Mouse (Mus musculus) CH12.LX (cell line): ENCODE measurements around the gene Ccdc88a.

ENCODE experiments used
- CHD2 ChIP-seq: IDR thresholded peaks from 2 replicates; pipeline ENCODE4 v1.6.1; 2011; ENCODE audit warnings: low read length, improper control_type of control experiment
- CTCF ChIP-seq, 2 experiments: IDR thresholded peaks in 1 of 2; conservative IDR thresholded peaks in 1 of 2; 2 replicates each; pipeline ENCODE4 v1.5.1; 2011 to 2012; ENCODE audit warnings: low read depth in 2 of 2, low read length in 2 of 2, improper control_type of control experiment in 1 of 2, inconsistent platforms in 1 of 2, mild to moderate bottlenecking in 1 of 2, moderate library complexity in 1 of 2
- E2F4 ChIP-seq: IDR thresholded peaks from 2 replicates; pipeline ENCODE4 v1.6.1; 2011; ENCODE audit warnings: low read depth, low read length, improper control_type of control experiment; ENCODE audit not compliant: insufficient replicate concordance
- EP300 ChIP-seq: IDR thresholded peaks from 2 replicates; pipeline ENCODE4 v1.6.1; 2011; ENCODE audit warnings: low read length, improper control_type of control experiment
- IRF4 ChIP-seq: IDR thresholded peaks from 2 replicates; pipeline ENCODE4 v1.6.1; 2014; ENCODE audit warnings: low read depth, mild to moderate bottlenecking, inconsistent platforms, low read length, improper control_type of control experiment
- MAFK ChIP-seq: IDR thresholded peaks from 2 replicates; pipeline ENCODE4 v1.6.1; 2011; ENCODE audit warnings: low read length, improper control_type of control experiment; ENCODE audit not compliant: insufficient replicate concordance
- MAZ ChIP-seq: IDR thresholded peaks from 2 replicates; pipeline ENCODE4 v1.6.1; 2012; ENCODE audit warnings: low read depth, mild to moderate bottlenecking, inconsistent platforms, low read length, improper control_type of control experiment, moderate library complexity
- MEF2A ChIP-seq: IDR thresholded peaks from 2 replicates; pipeline ENCODE4 v1.6.1; 2014; ENCODE audit warnings: low read depth, mild to moderate bottlenecking, inconsistent platforms, low read length, improper control_type of control experiment, borderline replicate concordance
- POLR2A ChIP-seq: IDR thresholded peaks from 2 replicates; pipeline ENCODE4 v1.6.1; 2011; ENCODE audit warnings: low read depth, mild to moderate bottlenecking, improper control_type of control experiment, low read length
- POLR2AphosphoS2 ChIP-seq: IDR thresholded peaks from 2 replicates; pipeline ENCODE4 v1.6.1; 2011; ENCODE audit warnings: low read depth, low read length, improper control_type of control experiment
- TBP ChIP-seq: conservative IDR thresholded peaks from 2 replicates; pipeline ENCODE4 v1.6.1; 2011; ENCODE audit warnings: low read depth, low read length, improper control_type of control experiment
- UBTF ChIP-seq: IDR thresholded peaks from 2 replicates; pipeline ENCODE4 v1.6.1; 2012; ENCODE audit warnings: low read depth, mild to moderate bottlenecking, inconsistent platforms, low read length, improper control_type of control experiment, moderate library complexity
- USF1 ChIP-seq: IDR thresholded peaks from 2 replicates; pipeline ENCODE4 v1.6.1; 2014; ENCODE audit warnings: low read depth, mild to moderate bottlenecking, inconsistent platforms, low read length, improper control_type of control experiment
- ZNF384 ChIP-seq: IDR thresholded peaks from 2 replicates; pipeline ENCODE4 v1.6.1; 2012; ENCODE audit warnings: low read depth, low read length, improper control_type of control experiment, inconsistent platforms

DNA sequence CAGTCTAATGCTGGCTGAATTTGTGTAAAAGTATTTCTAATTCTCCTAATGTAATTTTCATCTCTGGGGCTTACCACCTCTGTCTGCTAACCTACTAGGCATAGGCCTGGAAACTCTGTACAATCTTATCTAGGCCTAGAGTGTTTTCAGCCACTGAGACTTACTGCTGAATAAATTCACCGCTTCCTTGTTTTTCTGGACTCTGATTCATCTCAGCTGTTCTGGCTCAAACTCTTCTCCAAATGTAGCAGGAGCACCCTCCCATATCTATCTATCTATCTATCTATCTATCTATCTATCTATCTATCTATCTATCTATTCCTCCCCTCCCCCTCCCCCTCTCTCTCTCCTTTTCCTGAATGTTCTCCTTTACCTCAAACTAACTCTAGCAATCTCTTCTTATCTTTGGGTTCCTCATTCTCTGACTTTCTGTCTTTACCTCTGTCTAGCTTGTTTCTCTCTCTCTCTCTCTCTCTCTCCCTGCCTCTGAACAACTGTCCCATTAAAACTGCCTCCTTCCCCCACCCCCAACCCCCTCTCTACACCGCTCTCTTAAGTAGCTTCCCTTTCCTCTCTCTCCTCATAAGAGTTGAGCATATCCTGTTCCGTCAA lies 21.8 kb downstream of the Ccdc88a start:
- TF ChIP-seq UBTF (no peak), CHD2 (no peak), CTCF (conservative IDR thresholded peaks at IDR 0.05 in 1 of 2, IDR thresholded peaks at IDR 0.05 in 1 of 2; ENCODE audit: low read depth in 2 of 2, low read length in 2 of 2) (no peak), TBP (no peak), E2F4 (no peak), EP300 (no peak), USF1 (no peak), POLR2A (no peak), MAFK (no peak), ZNF384 (no peak), MEF2A (no peak), MAZ (no peak), IRF4 (no peak), POLR2AphosphoS2 (no peak)
